8 mouse cellular contexts compared by ENCODE assay signal in the genomic region with DNA sequence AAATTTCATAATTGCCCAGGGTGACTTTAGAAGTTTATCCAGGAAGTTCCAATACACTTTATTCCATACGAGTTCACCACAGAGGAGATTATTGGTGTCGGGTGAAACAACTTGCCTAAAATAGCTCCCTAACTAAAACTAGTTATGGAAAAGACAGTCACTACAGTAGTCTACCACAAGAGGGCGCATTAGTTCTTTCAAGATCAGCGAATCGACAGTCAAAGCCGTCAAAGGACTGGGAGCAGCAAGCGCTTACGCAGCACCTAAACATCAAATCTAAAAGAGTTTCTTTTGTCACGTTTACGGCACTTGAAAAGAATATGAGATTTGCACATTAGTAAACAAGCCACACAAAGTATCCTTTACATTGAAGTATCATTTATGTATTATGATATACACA.
A peak's percentile ranks its signal among the peaks of the same experiment; 100 is the strongest.
DNase-seq lines count a peak whose midpoint lies in the region; ATAC-seq and TF ChIP-seq lines count a peak whose summit lies in the region.

No protein-coding gene starts in this region.

- no peak overlapping the region for H3K4me3 ChIP-seq in neural tube, embryonic 11.5 days (ENCODE audit: low read depth, low read length)
- H3K4me3 ChIP-seq in neural tube, embryonic 15.5 days (replicated peaks) = no peak overlapping the region
- no peak overlapping the region for H3K4me3 ChIP-seq in liver, embryonic 14.5 days (ENCODE audit: insufficient read depth in 1 of 2, low read depth in 2 of 2, low read length in 2 of 2)

- 22% methylated on average over 10 of the region's 10 CpGs for WGBS in neural tube, embryonic 11.5 days
- 10% methylated on average over 10 of the region's 10 CpGs for WGBS in neural tube, embryonic 15.5 days
- WGBS in liver, embryonic 14.5 days (ENCODE audit: insufficient replicate concordance) = 7% methylated on average over 10 of the region's 10 CpGs

- peak; percentile 35; the same call in 1 of the 2 replicates for ATAC-seq in neural tube, embryonic 11.5 days (ENCODE audit: insufficient read depth, low FRiP score, low TSS enrichment)
- ATAC-seq in neural tube, embryonic 15.5 days (ENCODE audit: low FRiP score) = no peak
- ATAC-seq in granulocyte monocyte progenitor cell, adult 5-6 weeks (replicated peaks; ENCODE audit: poor library complexity, severe bottlenecking) = peak; percentile 95
- no peak for ATAC-seq in liver, embryonic 14.5 days (ENCODE audit: insufficient read depth)

- no peak overlapping the region for H3K27ac ChIP-seq in neural tube, embryonic 11.5 days (ENCODE audit: low read depth, low read length)
- H3K27ac ChIP-seq in neural tube, embryonic 15.5 days (replicated peaks) = no peak overlapping the region
- H3K27ac ChIP-seq in liver, embryonic 14.5 days = no peak overlapping the region

- peak; percentile 74 for TF ChIP-seq CTCF in liver, embryonic 14.5 days (IDR thresholded peaks at IDR 0.05; ENCODE audit: low read depth)

- no peak overlapping the region for H3K4me2 ChIP-seq in neural tube, embryonic 11.5 days (ENCODE audit: low read depth)
- no peak overlapping the region for H3K4me2 ChIP-seq in neural tube, embryonic 15.5 days
- H3K4me2 ChIP-seq in liver, embryonic 14.5 days (ENCODE audit: low read depth) = no peak overlapping the region

- peak; percentile 54 for DNase-seq in adrenal gland, postnatal 10 days
- DNase-seq in adrenal gland, postnatal 4 days (ENCODE audit: low spot score in 2 of 2) = no peak
- DNase-seq in neural tube, embryonic 11.5 days (ENCODE audit: low spot score) = peak; percentile 45
- DNase-seq in c-Kit-positive CD71-positive TER-119-positive erythroid progenitor cells, embryonic 14.5 days (ENCODE audit: low spot score) = peak; percentile 38
- peak in 2 of 3 experiments; percentile 18 to 46 for DNase-seq in liver, embryonic 14.5 days (ENCODE audit: low read depth in 3 of 3, low spot score in 3 of 3)
- DNase-seq in right cerebral cortex, postnatal 4 days = peak; percentile 31

- no peaks in the 10 kb centered on the region for H3K36me3 ChIP-seq in neural tube, embryonic 11.5 days (ENCODE audit: control insufficient read depth, insufficient read depth, low read length)
- no peaks in the 10 kb centered on the region for H3K36me3 ChIP-seq in neural tube, embryonic 15.5 days
- no peaks in the 10 kb centered on the region for H3K36me3 ChIP-seq in liver, embryonic 14.5 days (replicated peaks; ENCODE audit: control insufficient read depth, insufficient read depth, low read depth)

- no peaks in the 10 kb centered on the region for H3K9me3 ChIP-seq in neural tube, embryonic 11.5 days (ENCODE audit: control insufficient read depth, low read length)
- no peaks in the 10 kb centered on the region for H3K9me3 ChIP-seq in neural tube, embryonic 15.5 days (replicated peaks)
- H3K9me3 ChIP-seq in liver, embryonic 14.5 days (ENCODE audit: control insufficient read depth, low read length) = no peaks in the 10 kb centered on the region

- no peaks in the 10 kb centered on the region for H3K4me1 ChIP-seq in neural tube, embryonic 11.5 days (ENCODE audit: control insufficient read depth, insufficient read depth, low read length)
- H3K4me1 ChIP-seq in neural tube, embryonic 15.5 days = no peaks in the 10 kb centered on the region
- H3K4me1 ChIP-seq in liver, embryonic 14.5 days (replicated peaks; ENCODE audit: control insufficient read depth in 2 of 2, insufficient read depth in 2 of 2, low read length in 1 of 2) = no peaks in the 10 kb centered on the region

- TF ChIP-seq EP300 in liver, embryonic 14.5 days (IDR thresholded peaks at IDR 0.05; ENCODE audit: low read depth) = no peak

- H3K9ac ChIP-seq in neural tube, embryonic 11.5 days (ENCODE audit: low read length) = no peak overlapping the region
- no peak overlapping the region for H3K9ac ChIP-seq in neural tube, embryonic 15.5 days (replicated peaks)
- H3K9ac ChIP-seq in liver, embryonic 14.5 days (replicated peaks) = no peak overlapping the region

- no peaks in the 10 kb centered on the region for H3K27me3 ChIP-seq in neural tube, embryonic 11.5 days (ENCODE audit: control insufficient read depth, insufficient read depth, low read length)
- no peaks in the 10 kb centered on the region for H3K27me3 ChIP-seq in neural tube, embryonic 15.5 days (replicated peaks)
- no peaks in the 10 kb centered on the region for H3K27me3 ChIP-seq in liver, embryonic 14.5 days (ENCODE audit: control insufficient read depth, insufficient read depth, low read length)

Comparison
In these comparisons a context has a peak if more than half of its experiments do, and no peak if none do; other contexts are left out.
1. DNase-seq: peak in adrenal gland, postnatal 10 days (single experiment), neural tube, embryonic 11.5 days (single experiment), c-Kit-positive CD71-positive TER-119-positive erythroid progenitor cells, embryonic 14.5 days (single experiment), liver, embryonic 14.5 days (2 of 3) and right cerebral cortex, postnatal 4 days (single experiment); none in adrenal gland, postnatal 4 days (0 of 2).
2. ATAC-seq: peak in neural tube, embryonic 11.5 days (single experiment) and granulocyte monocyte progenitor cell, adult 5-6 weeks (single experiment); none in neural tube, embryonic 15.5 days (single experiment) and liver, embryonic 14.5 days (single experiment).